Mouse (Mus musculus) heart, postnatal 0 days (tissue): ENCODE measurements around the gene Wfdc13. TPM values are rescaled to one million over a fixed set of nuclear protein-coding genes. Genes with fewer than 3 reads are reported as not detected.

Experiments
- ATAC-seq: fragments of 200-750 bp; cut with Nextera tagmentation; 2 replicates; pipeline ENCODE4 v1.8.0; 2017; ENCODE audit warnings: low read depth, moderate number of reproducible peaks, moderate library complexity; ENCODE audit not compliant: insufficient read depth
- DNase-seq: peaks from one replicate; pipeline ENCODE4 v3.0.0-alpha.2; 2016; ENCODE audit warnings: low spot score
- H3K27ac ChIP-seq: fragments of 300-500 bp; sonication (generic); 2 replicates; pipeline ENCODE4 v1.5.1; 2014; ENCODE audit warnings: low read depth, mild to moderate bottlenecking
- H3K27me3 ChIP-seq: fragments of 300-500 bp; sonication (generic); 2 replicates; pipeline ENCODE4 v1.6.1; 2014; ENCODE audit warnings: low read length, mixed read lengths; ENCODE audit not compliant: control insufficient read depth, insufficient read depth
- H3K36me3 ChIP-seq: fragments of 300-500 bp; sonication (generic); replicated peaks from 2 replicates; pipeline ENCODE4 v1.6.1; 2014; ENCODE audit warnings: low read length, mixed read lengths; ENCODE audit not compliant: control insufficient read depth, insufficient read depth
- H3K4me1 ChIP-seq: fragments of 300-500 bp; sonication (generic); 2 replicates; pipeline ENCODE4 v1.6.1; 2014; ENCODE audit warnings: antibody characterized with exemption; ENCODE audit not compliant: control insufficient read depth, insufficient read depth
- H3K4me2 ChIP-seq: fragments of 300-500 bp; sonication (generic); 2 replicates; pipeline ENCODE4 v1.6.1; 2014; ENCODE audit warnings: low read depth, mild to moderate bottlenecking, low read length, moderate library complexity
- H3K4me3 ChIP-seq: fragments of 300-500 bp; sonication (generic); 2 replicates; pipeline ENCODE4 v1.5.1; 2014; ENCODE audit warnings: low read depth, low read length
- H3K9ac ChIP-seq: fragments of 300-500 bp; sonication (generic); replicated peaks from 2 replicates; pipeline ENCODE4 v1.6.1; 2014; ENCODE audit warnings: low read depth, low read length, mixed read lengths
- H3K9me3 ChIP-seq: fragments of 300-500 bp; sonication (generic); replicated peaks from 2 replicates; pipeline ENCODE4 v1.6.1; 2016; ENCODE audit warnings: low read length; ENCODE audit not compliant: control insufficient read depth
- CTCF ChIP-seq: IDR thresholded peaks from 2 replicates; pipeline ENCODE4 v1.5.1; 2016; ENCODE audit warnings: antibody characterized with exemption, control low read depth, low read depth
- EP300 ChIP-seq: IDR thresholded peaks from 2 replicates; pipeline ENCODE4 v1.6.1; 2016; ENCODE audit warnings: antibody characterized with exemption, low read depth
- WGBS: fragments of 180-500 bp; shearing (Covaris S2); extraction: QIAGEN DNeasy Blood & Tissue Kit; methylation state at CpG from one replicate; pipeline ENCODE4 v1.1.7; 2014; 5-methylcytosine and 5-hydroxymethylcytosine counted together
- polyA plus RNA-seq: library from polyadenylated mRNA; unstranded; fragments of >200 nt; fragmentation: Nextera tagmentation; extraction: Ambion mirVana; gene quantifications from 2 replicates; pipeline ENCODE4 v1.2.1, GENCODE M21; 2015
- total RNA-seq: library from RNA; depleted of rRNA; stranded (reverse); fragments of >200 nt; gene quantifications from 2 replicates; pipeline ENCODE4 v1.2.3, GENCODE M21; 2014; ENCODE audit warnings: low replicate concordance; rRNA removed

The Wfdc13 gene
- total and polyA plus RNA-seq, 2 experiments from 2014 or later, result not detected

DNA sequence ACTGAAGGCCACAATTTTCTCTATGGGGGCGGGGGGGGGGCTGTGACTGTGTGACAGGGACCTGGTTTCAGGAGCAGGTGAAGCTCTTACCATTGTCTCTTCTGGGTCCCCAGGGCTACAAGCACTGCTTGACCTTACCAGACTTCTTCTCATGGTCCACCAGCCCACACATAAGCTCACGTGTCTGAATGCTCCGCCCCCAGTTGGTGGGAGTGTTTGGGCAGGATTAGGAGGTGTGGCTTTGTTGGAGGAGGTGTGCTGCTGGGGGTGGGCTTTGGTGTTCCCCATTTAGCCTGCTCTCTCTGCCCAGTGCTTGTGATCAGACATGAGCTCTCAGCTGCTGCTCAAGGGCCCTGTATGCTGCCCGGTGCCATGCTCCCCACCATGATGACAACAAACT lies 38.4 kb downstream of the Wfdc13 start:
- H3K4me1 ChIP-seq, result no peaks in the 10 kb centered on the region
- ATAC-seq, result no peak
- H3K4me2 ChIP-seq, result no peak overlapping the region
- H3K27ac ChIP-seq, result no peak overlapping the region
- TF ChIP-seq CTCF (no peak), EP300 (no peak)
- H3K4me3 ChIP-seq, result no peak overlapping the region
- H3K36me3 ChIP-seq, result no peaks in the 10 kb centered on the region
- H3K9me3 ChIP-seq, result no peaks in the 10 kb centered on the region
- H3K27me3 ChIP-seq, result no peaks in the 10 kb centered on the region
- H3K9ac ChIP-seq, result no peak overlapping the region
- no peak for DNase-seq
- WGBS, result 59% methylated on average over 4 of the region's 4 CpGs

DNA sequence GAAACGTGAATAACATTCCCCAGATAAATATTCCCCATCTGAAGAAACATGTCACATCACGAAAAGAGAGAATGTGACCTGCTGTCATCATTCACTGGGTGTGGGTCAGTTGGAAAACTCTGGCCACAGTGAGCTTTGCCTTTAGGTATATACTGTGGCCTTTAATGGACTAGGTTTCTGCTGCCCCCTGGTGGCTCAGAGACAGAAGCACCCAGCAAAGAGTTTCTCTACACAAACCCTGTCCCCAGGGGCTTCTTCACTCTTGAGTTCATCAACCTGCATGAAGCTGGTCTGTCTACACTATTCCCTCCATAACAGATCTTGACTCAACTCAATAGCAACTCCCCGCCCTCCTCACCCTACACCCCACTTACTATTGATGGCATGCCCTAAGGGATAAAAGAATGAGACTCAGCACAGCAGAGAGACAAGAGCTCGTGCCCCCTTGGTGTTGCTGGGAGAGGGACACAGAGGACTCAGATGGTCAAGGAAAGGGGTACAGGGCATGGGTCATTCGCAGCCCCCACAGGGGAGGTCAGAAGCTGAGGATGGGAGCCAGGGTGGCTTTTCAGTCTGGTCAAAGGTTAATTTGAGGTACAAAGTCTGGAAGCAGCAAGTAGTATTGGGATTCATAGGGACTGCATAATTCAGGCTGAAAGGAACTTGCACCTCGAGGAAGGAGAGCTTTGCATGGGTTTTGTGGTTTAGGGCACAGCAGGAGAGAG lies 41.1 kb downstream of the Wfdc13 start:
- H3K9ac ChIP-seq, result no peak overlapping the region
- 16% methylated on average over 6 of the region's 6 CpGs for WGBS
- no peak overlapping the region for H3K4me3 ChIP-seq
- H3K27me3 ChIP-seq, result no peaks in the 10 kb centered on the region
- peak; percentile 45 for DNase-seq
- peak; percentile 55; the same call in 1 of the 2 replicates for ATAC-seq
- no peaks in the 10 kb centered on the region for H3K36me3 ChIP-seq
- no peak overlapping the region for H3K4me2 ChIP-seq
- TF ChIP-seq CTCF (peak; percentile 79), EP300 (no peak)
- no peaks in the 10 kb centered on the region for H3K9me3 ChIP-seq
- H3K27ac ChIP-seq, result no peak overlapping the region
- no peaks in the 10 kb centered on the region for H3K4me1 ChIP-seq

DNA sequence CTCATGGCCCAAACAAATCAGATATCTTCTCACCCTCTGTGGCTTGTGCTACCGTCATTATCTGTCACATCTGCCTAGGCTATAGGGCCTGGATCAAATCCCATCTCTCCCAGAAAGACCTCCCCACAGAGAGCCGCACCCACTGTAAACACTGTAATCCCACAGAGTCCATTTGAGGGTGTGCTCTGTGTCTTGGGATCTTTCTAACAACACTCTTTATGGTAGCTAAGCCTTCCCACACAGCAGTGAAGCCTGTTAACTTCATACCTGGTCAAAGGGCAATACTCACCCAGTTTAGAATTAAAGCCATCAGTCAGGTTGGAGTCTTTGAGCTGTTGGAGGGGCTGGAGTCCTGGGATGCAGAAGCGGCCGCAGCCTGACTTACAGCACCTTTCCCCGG lies 46.8 kb downstream of the Wfdc13 start:
- ATAC-seq (no peak), DNase-seq (no peak)
- H3K27me3 ChIP-seq, result no peaks in the 10 kb centered on the region
- no peaks in the 10 kb centered on the region for H3K4me1 ChIP-seq
- no peaks in the 10 kb centered on the region for H3K9me3 ChIP-seq
- no peak overlapping the region for H3K27ac ChIP-seq
- no peaks in the 10 kb centered on the region for H3K36me3 ChIP-seq
- 62% methylated on average over 5 of the region's 5 CpGs for WGBS
- H3K4me2 ChIP-seq, result no peak overlapping the region
- H3K4me3 ChIP-seq, result no peak overlapping the region
- no peak overlapping the region for H3K9ac ChIP-seq
- TF ChIP-seq CTCF (no peak), EP300 (no peak)

DNA sequence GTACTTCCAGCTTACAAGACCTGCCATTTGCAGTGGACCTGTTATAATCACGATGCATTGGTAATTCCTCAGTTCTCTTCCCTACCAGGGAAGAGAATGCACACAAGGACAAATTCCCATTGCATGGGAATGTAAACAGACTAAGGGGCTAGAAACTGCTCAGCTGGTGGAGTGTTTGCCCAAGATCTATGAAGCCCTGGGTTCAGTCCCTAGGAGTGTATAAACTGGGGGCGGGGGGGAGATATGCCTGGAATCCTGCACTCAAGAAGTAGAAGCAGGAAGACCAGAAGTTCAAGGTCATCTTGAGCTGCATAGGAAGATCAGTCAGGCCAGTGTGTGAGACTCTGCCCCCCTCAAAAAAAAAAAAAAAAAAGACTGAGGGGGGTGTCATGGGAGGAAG lies 48.4 kb downstream of the Wfdc13 start:
- Histone ChIP-seq H3K4me3 (no peak overlapping the region), H3K9ac (no peak overlapping the region), H3K27ac (no peak overlapping the region), H3K4me1 (no peaks in the 10 kb centered on the region), H3K36me3 (no peaks in the 10 kb centered on the region), H3K27me3 (no peaks in the 10 kb centered on the region), H3K4me2 (no peak overlapping the region), H3K9me3 (no peaks in the 10 kb centered on the region)
- TF ChIP-seq CTCF (no peak), EP300 (no peak)
- WGBS, result 80% methylated on average over 2 of the region's 2 CpGs
- no peak for DNase-seq
- ATAC-seq, result no peak

DNA sequence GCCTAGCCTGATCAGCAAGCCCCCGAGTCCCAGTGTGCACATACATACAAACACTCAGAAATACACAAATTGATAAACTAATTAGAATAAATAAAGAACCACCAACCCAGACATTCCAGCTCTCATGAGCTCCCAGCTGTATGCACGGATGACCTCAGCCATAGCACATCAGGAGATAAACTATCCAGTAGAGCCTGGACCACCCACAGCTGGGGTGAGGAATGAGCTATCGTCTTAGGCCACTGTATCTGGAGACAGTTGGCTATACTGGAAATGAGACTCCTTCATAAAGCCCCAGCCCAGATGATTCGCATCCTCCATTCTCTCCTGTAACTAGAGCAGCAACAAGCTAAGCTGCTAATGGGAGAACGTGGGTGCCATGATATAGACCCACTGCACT lies 49.9 kb downstream of the Wfdc13 start:
- H3K4me3 ChIP-seq, result no peak overlapping the region
- no peaks in the 10 kb centered on the region for H3K27me3 ChIP-seq
- no peaks in the 10 kb centered on the region for H3K36me3 ChIP-seq
- TF ChIP-seq EP300 (no peak), CTCF (no peak)
- WGBS, result 75% methylated on average over 5 of the region's 5 CpGs
- DNase-seq (no peak), ATAC-seq (no peak)
- H3K4me2 ChIP-seq, result no peak overlapping the region
- H3K9ac ChIP-seq, result no peak overlapping the region
- H3K4me1 ChIP-seq, result no peaks in the 10 kb centered on the region
- H3K9me3 ChIP-seq, result no peaks in the 10 kb centered on the region
- H3K27ac ChIP-seq, result no peak overlapping the region

DNA sequence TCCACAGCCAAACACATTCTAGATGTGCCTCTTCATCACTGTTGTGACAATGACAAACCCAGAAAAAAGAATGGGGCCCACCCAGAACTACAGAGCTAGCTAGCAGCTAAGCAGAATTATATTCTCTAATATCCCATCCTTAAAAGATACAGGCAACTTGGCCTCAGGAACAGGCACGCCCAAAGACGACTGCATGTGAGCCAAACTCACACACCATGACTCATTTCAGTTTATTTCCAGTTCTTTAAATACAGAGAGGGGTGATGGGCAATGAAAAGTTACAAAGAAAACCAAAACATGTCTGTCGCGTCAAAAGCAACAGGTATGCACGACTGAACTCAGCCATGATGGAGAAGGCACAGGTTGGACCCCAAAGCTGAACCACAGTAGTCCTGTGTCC lies 50.5 kb downstream of the Wfdc13 start:
- no peak overlapping the region for H3K4me2 ChIP-seq
- no peak for DNase-seq
- ATAC-seq, result no peak
- H3K9me3 ChIP-seq, result no peaks in the 10 kb centered on the region
- no peaks in the 10 kb centered on the region for H3K27me3 ChIP-seq
- no peaks in the 10 kb centered on the region for H3K36me3 ChIP-seq
- H3K4me3 ChIP-seq, result no peak overlapping the region
- TF ChIP-seq EP300, result no peak
- no peak for TF ChIP-seq CTCF
- no peak overlapping the region for H3K27ac ChIP-seq
- H3K4me1 ChIP-seq, result no peaks in the 10 kb centered on the region
- H3K9ac ChIP-seq, result no peak overlapping the region
- 83% methylated on average over 5 of the region's 5 CpGs for WGBS

Other genes starting within 250 kb of the Wfdc13 start
Only the 30 nearest of the 32 such genes appear.
- gene Gm20458, start 224.1 kb upstream of the Wfdc13 start, total RNA-seq, result 6.7 and 34.3 TPM in 2 replicates
- 15.4 and 15.5 TPM in 2 replicates for gene Gm20458, start 224.1 kb upstream of the Wfdc13 start, polyA plus RNA-seq
- not detected in 2 replicates for gene Trp53tg5, start 211.4 kb upstream of the Wfdc13 start, total RNA-seq
- gene Trp53tg5, start 211.4 kb upstream of the Wfdc13 start, polyA plus RNA-seq, result not detected in 2 replicates
- gene Dbndd2, start 199.0 kb upstream of the Wfdc13 start, total RNA-seq, result 22.3 and 26.6 TPM in 2 replicates
- 16.8 and 16.9 TPM in 2 replicates for gene Dbndd2, start 199.0 kb upstream of the Wfdc13 start, polyA plus RNA-seq
- gene Pigt, start 187.6 kb upstream of the Wfdc13 start, total RNA-seq, result 45.0 and 51.0 TPM in 2 replicates
- 30.9 and 32.0 TPM in 2 replicates for gene Pigt, start 187.6 kb upstream of the Wfdc13 start, polyA plus RNA-seq
- gene Wfdc2, start 122.7 kb upstream of the Wfdc13 start, total RNA-seq, result 2.9 and 8.5 TPM in 2 replicates
- gene Wfdc2, start 122.7 kb upstream of the Wfdc13 start, polyA plus RNA-seq, result 0.74 and 23.0 TPM in 2 replicates
- gene Spint3, start 111.6 kb upstream of the Wfdc13 start, total RNA-seq, result not detected in 2 replicates
- not detected in 2 replicates for gene Spint3, start 111.6 kb upstream of the Wfdc13 start, polyA plus RNA-seq
- not detected in 2 replicates for gene Wfdc6a, start 99.7 kb upstream of the Wfdc13 start, total RNA-seq
- gene Wfdc6a, start 99.7 kb upstream of the Wfdc13 start, polyA plus RNA-seq, result 0.25 and 0.30 TPM in 2 replicates
- not detected in 2 replicates for gene Eppin, start 91.5 kb upstream of the Wfdc13 start, total RNA-seq
- gene Eppin, start 91.5 kb upstream of the Wfdc13 start, polyA plus RNA-seq, result not detected in 2 replicates
- gene Wfdc6b, start 71.6 kb upstream of the Wfdc13 start, total RNA-seq, result not detected in 2 replicates
- gene Wfdc6b, start 71.6 kb upstream of the Wfdc13 start, polyA plus RNA-seq, result not detected in 2 replicates
- gene Wfdc8, start 71.5 kb upstream of the Wfdc13 start, total RNA-seq, result not detected in 2 replicates
- gene Wfdc8, start 71.5 kb upstream of the Wfdc13 start, polyA plus RNA-seq, result not detected in 2 replicates
- gene Wfdc16, start 46.3 kb upstream of the Wfdc13 start, total RNA-seq, result not detected in 2 replicates
- not detected in 2 replicates for gene Wfdc16, start 46.3 kb upstream of the Wfdc13 start, polyA plus RNA-seq
- not detected in 2 replicates for gene Wfdc10, start 29.1 kb upstream of the Wfdc13 start, total RNA-seq
- not detected in 2 replicates for gene Wfdc10, start 29.1 kb upstream of the Wfdc13 start, polyA plus RNA-seq
- gene Wfdc9, start 28.5 kb upstream of the Wfdc13 start, total RNA-seq, result not detected in 2 replicates
- not detected in 2 replicates for gene Wfdc9, start 28.5 kb upstream of the Wfdc13 start, polyA plus RNA-seq
- gene Wfdc11, start 11.0 kb upstream of the Wfdc13 start, total RNA-seq, result not detected in 2 replicates
- not detected in 2 replicates for gene Wfdc11, start 11.0 kb upstream of the Wfdc13 start, polyA plus RNA-seq
- not detected in 2 replicates for gene Spint4, start 13.4 kb downstream of the Wfdc13 start, total RNA-seq
- gene Spint4, start 13.4 kb downstream of the Wfdc13 start, polyA plus RNA-seq, result not detected in 2 replicates
- not detected in 2 replicates for gene Spint5, start 30.2 kb downstream of the Wfdc13 start, total RNA-seq
- not detected in 2 replicates for gene Spint5, start 30.2 kb downstream of the Wfdc13 start, polyA plus RNA-seq
- not detected in 2 replicates for gene Wfdc3, start 60.8 kb downstream of the Wfdc13 start, total RNA-seq
- 0.46 and 0.51 TPM in 2 replicates for gene Wfdc3, start 60.8 kb downstream of the Wfdc13 start, polyA plus RNA-seq
- gene Dnttip1, start 60.9 kb downstream of the Wfdc13 start, total RNA-seq, result 8.9 and 19.1 TPM in 2 replicates
- 42.8 and 43.3 TPM in 2 replicates for gene Dnttip1, start 60.9 kb downstream of the Wfdc13 start, polyA plus RNA-seq
- gene Ube2c, start 84.8 kb downstream of the Wfdc13 start, total RNA-seq, result 175 and 320 TPM in 2 replicates
- gene Ube2c, start 84.8 kb downstream of the Wfdc13 start, polyA plus RNA-seq, result 116 and 117 TPM in 2 replicates
- 4.9 and 5.0 TPM in 2 replicates for gene Tnnc2, start 94.9 kb downstream of the Wfdc13 start, total RNA-seq
- gene Tnnc2, start 94.9 kb downstream of the Wfdc13 start, polyA plus RNA-seq, result 0.18 and 0.25 TPM in 2 replicates
- gene Snx21, start 100.7 kb downstream of the Wfdc13 start, total RNA-seq, result 46.4 and 98.1 TPM in 2 replicates
- 29.8 and 30.8 TPM in 2 replicates for gene Snx21, start 100.7 kb downstream of the Wfdc13 start, polyA plus RNA-seq
- 10.6 and 28.9 TPM in 2 replicates for gene Acot8, start 119.8 kb downstream of the Wfdc13 start, total RNA-seq
- 11.4 and 14.1 TPM in 2 replicates for gene Acot8, start 119.8 kb downstream of the Wfdc13 start, polyA plus RNA-seq
- gene Zswim3, start 120.0 kb downstream of the Wfdc13 start, total RNA-seq, result 0.93 and 2.8 TPM in 2 replicates
- 3.3 and 3.4 TPM in 2 replicates for gene Zswim3, start 120.0 kb downstream of the Wfdc13 start, polyA plus RNA-seq
- 5.4 TPM in 2 replicates for gene Zswim1, start 137.6 kb downstream of the Wfdc13 start, total RNA-seq
- 7.0 and 7.4 TPM in 2 replicates for gene Zswim1, start 137.6 kb downstream of the Wfdc13 start, polyA plus RNA-seq
- gene Spata25, start 143.4 kb downstream of the Wfdc13 start, total RNA-seq, result not detected in 2 replicates
- gene Spata25, start 143.4 kb downstream of the Wfdc13 start, polyA plus RNA-seq, result not detected in 2 replicates
- gene Ctsa, start 147.8 kb downstream of the Wfdc13 start, total RNA-seq, result 259 and 263 TPM in 2 replicates
- gene Ctsa, start 147.8 kb downstream of the Wfdc13 start, polyA plus RNA-seq, result 133 and 134 TPM in 2 replicates
- gene Neurl2, start 148.3 kb downstream of the Wfdc13 start, total RNA-seq, result 57.1 and 103 TPM in 2 replicates
- 68.4 and 76.5 TPM in 2 replicates for gene Neurl2, start 148.3 kb downstream of the Wfdc13 start, polyA plus RNA-seq
- gene Pltp, start 172.6 kb downstream of the Wfdc13 start, total RNA-seq, result 7.7 and 10.4 TPM in 2 replicates
- gene Pltp, start 172.6 kb downstream of the Wfdc13 start, polyA plus RNA-seq, result 8.3 and 8.6 TPM in 2 replicates
- gene Pcif1, start 194.2 kb downstream of the Wfdc13 start, total RNA-seq, result 51.8 and 63.6 TPM in 2 replicates
- gene Pcif1, start 194.2 kb downstream of the Wfdc13 start, polyA plus RNA-seq, result 50.6 and 54.2 TPM in 2 replicates
- 18.0 and 19.6 TPM in 2 replicates for gene Zfp335, start 226.7 kb downstream of the Wfdc13 start, total RNA-seq
- gene Zfp335, start 226.7 kb downstream of the Wfdc13 start, polyA plus RNA-seq, result 3.7 TPM in 2 replicates